Mouse (Mus musculus): ENCODE data around the gene Ikzf2. TPM values are rescaled to one million over a fixed set of nuclear protein-coding genes. Genes with fewer than 3 reads are reported as not detected.

Gene Ikzf2
- polyA plus RNA-seq, 1 experiment = 0.18 TPM

GRCm38 (mm10) chr1:69585546-69585945 lies 101.5 kb downstream of the Ikzf2 start:
- TF ChIP-seq MAX (IDR thresholded peaks at IDR 0.05) = no peak
- no peak for TF ChIP-seq MYOG (IDR thresholded peaks at IDR 0.05; ENCODE audit: control insufficient read depth, extremely low read depth, insufficient read length)
- no peak for TF ChIP-seq CTCF (IDR thresholded peaks at IDR 0.05; ENCODE audit: control insufficient read depth, insufficient read depth, insufficient read length)
- no peak for TF ChIP-seq FOSL1 (IDR thresholded peaks at IDR 0.05; ENCODE audit: insufficient read depth, low read length, poor library complexity, severe bottlenecking)
- TF ChIP-seq USF1 (IDR thresholded peaks at IDR 0.05; ENCODE audit: low read depth) = no peak
- no peak for TF ChIP-seq MYOD1 (IDR thresholded peaks at IDR 0.05; ENCODE audit: control insufficient read depth, insufficient read length, low read depth)
- no peak for TF ChIP-seq CEBPB (IDR thresholded peaks at IDR 0.05; ENCODE audit: low read depth)
- H3K27me3 ChIP-seq (ENCODE audit: control insufficient read depth, insufficient read depth, insufficient read length) = no peaks in the 10 kb centered on the region

GRCm38 (mm10) chr1:69583932-69584659 lies 102.9 kb downstream of the Ikzf2 start:
- H3K79me2 ChIP-seq (ENCODE audit: control insufficient read depth, insufficient read depth) = no peaks in the 10 kb centered on the region
- TF ChIP-seq USF1 (IDR thresholded peaks at IDR 0.05; ENCODE audit: low read depth) (no peak), CEBPB (IDR thresholded peaks at IDR 0.05; ENCODE audit: low read depth) (no peak), MAX (IDR thresholded peaks at IDR 0.05) (no peak), MYOD1 (IDR thresholded peaks at IDR 0.05; ENCODE audit: control insufficient read depth, insufficient read length, low read depth) (no peak), CTCF (IDR thresholded peaks at IDR 0.05; ENCODE audit: control insufficient read depth, insufficient read depth, insufficient read length) (no peak), MYOG (IDR thresholded peaks at IDR 0.05; ENCODE audit: control insufficient read depth, extremely low read depth, insufficient read length) (no peak), FOSL1 (IDR thresholded peaks at IDR 0.05; ENCODE audit: insufficient read depth, low read length, poor library complexity, severe bottlenecking) (no peak)

More at GRCm38 (mm10) chr1:69585546-69585945, 101.5 kb downstream of the Ikzf2 start:
- H3ac ChIP-seq (ENCODE audit: control insufficient read depth, insufficient read length, low read depth) = no peak overlapping the region
- no peaks in the 10 kb centered on the region for H3K36me3 ChIP-seq (ENCODE audit: control insufficient read depth, insufficient read depth)
- H3K79me2 ChIP-seq (ENCODE audit: control insufficient read depth, insufficient read depth) = no peaks in the 10 kb centered on the region
- H3K4me3 ChIP-seq (ENCODE audit: insufficient read depth, poor library complexity, severe bottlenecking) = no peak overlapping the region
- no peaks in the 10 kb centered on the region for H3K79me3 ChIP-seq (ENCODE audit: low read depth)

GRCm38 (mm10) chr1:69578917-69579316 lies 108.1 kb downstream of the Ikzf2 start:
- Histone ChIP-seq H3K36me3 (ENCODE audit: control insufficient read depth, insufficient read depth) (no peaks in the 10 kb centered on the region), H3K79me2 (ENCODE audit: control insufficient read depth, insufficient read depth) (no peaks in the 10 kb centered on the region), H3K27me3 (ENCODE audit: control insufficient read depth, insufficient read depth, insufficient read length) (no peaks in the 10 kb centered on the region), H3K79me3 (ENCODE audit: low read depth) (no peaks in the 10 kb centered on the region), H3ac (ENCODE audit: control insufficient read depth, insufficient read length, low read depth) (no peak overlapping the region), H3K4me3 (ENCODE audit: insufficient read depth, poor library complexity, severe bottlenecking) (no peak overlapping the region)
- no peak for TF ChIP-seq MYOD1 (IDR thresholded peaks at IDR 0.05; ENCODE audit: control insufficient read depth, insufficient read length, low read depth)
- TF ChIP-seq FOSL1 (IDR thresholded peaks at IDR 0.05; ENCODE audit: insufficient read depth, low read length, poor library complexity, severe bottlenecking) = no peak
- TF ChIP-seq USF1 (IDR thresholded peaks at IDR 0.05; ENCODE audit: low read depth) = no peak
- TF ChIP-seq CEBPB (IDR thresholded peaks at IDR 0.05; ENCODE audit: low read depth) = no peak
- no peak for TF ChIP-seq MAX (IDR thresholded peaks at IDR 0.05)
- TF ChIP-seq CTCF (IDR thresholded peaks at IDR 0.05; ENCODE audit: control insufficient read depth, insufficient read depth, insufficient read length) = no peak
- TF ChIP-seq MYOG (IDR thresholded peaks at IDR 0.05; ENCODE audit: control insufficient read depth, extremely low read depth, insufficient read length) = no peak

More at GRCm38 (mm10) chr1:69583932-69584659, 102.9 kb downstream of the Ikzf2 start:
- no peaks in the 10 kb centered on the region for H3K36me3 ChIP-seq (ENCODE audit: control insufficient read depth, insufficient read depth)
- no peaks in the 10 kb centered on the region for H3K79me3 ChIP-seq (ENCODE audit: low read depth)
- no peaks in the 10 kb centered on the region for H3K27me3 ChIP-seq (ENCODE audit: control insufficient read depth, insufficient read depth, insufficient read length)
- no peak overlapping the region for H3ac ChIP-seq (ENCODE audit: control insufficient read depth, insufficient read length, low read depth)
- no peak overlapping the region for H3K4me3 ChIP-seq (ENCODE audit: insufficient read depth, poor library complexity, severe bottlenecking)

- H3K4me3 ChIP-seq (ENCODE audit: insufficient read depth, poor library complexity, severe bottlenecking) = no peak overlapping the region
- H3ac ChIP-seq (ENCODE audit: control insufficient read depth, insufficient read length, low read depth) = no peak overlapping the region
- H3K79me2 ChIP-seq (ENCODE audit: control insufficient read depth, insufficient read depth) = no peaks in the 10 kb centered on the region
- TF ChIP-seq CTCF (IDR thresholded peaks at IDR 0.05; ENCODE audit: control insufficient read depth, insufficient read depth, insufficient read length) = no peak
- no peak for TF ChIP-seq USF1 (IDR thresholded peaks at IDR 0.05; ENCODE audit: low read depth)
- no peak for TF ChIP-seq CEBPB (IDR thresholded peaks at IDR 0.05; ENCODE audit: low read depth)
- no peak for TF ChIP-seq MYOD1 (IDR thresholded peaks at IDR 0.05; ENCODE audit: control insufficient read depth, insufficient read length, low read depth)
- TF ChIP-seq MAX (IDR thresholded peaks at IDR 0.05) = no peak
- no peak for TF ChIP-seq MYOG (IDR thresholded peaks at IDR 0.05; ENCODE audit: control insufficient read depth, extremely low read depth, insufficient read length)
- no peak for TF ChIP-seq FOSL1 (IDR thresholded peaks at IDR 0.05; ENCODE audit: insufficient read depth, low read length, poor library complexity, severe bottlenecking)
- no peaks in the 10 kb centered on the region for H3K36me3 ChIP-seq (ENCODE audit: control insufficient read depth, insufficient read depth)
- no peaks in the 10 kb centered on the region for H3K79me3 ChIP-seq (ENCODE audit: low read depth)
- no peaks in the 10 kb centered on the region for H3K27me3 ChIP-seq (ENCODE audit: control insufficient read depth, insufficient read depth, insufficient read length)
These were observed 127.5 kb downstream of the Ikzf2 start for GRCm38 (mm10) chr1:69559443-69560090.

- no peak for TF ChIP-seq CEBPB (IDR thresholded peaks at IDR 0.05; ENCODE audit: low read depth)
- no peak for TF ChIP-seq MAX (IDR thresholded peaks at IDR 0.05)
- no peak for TF ChIP-seq CTCF (IDR thresholded peaks at IDR 0.05; ENCODE audit: control insufficient read depth, insufficient read depth, insufficient read length)
- no peak for TF ChIP-seq FOSL1 (IDR thresholded peaks at IDR 0.05; ENCODE audit: insufficient read depth, low read length, poor library complexity, severe bottlenecking)
- TF ChIP-seq MYOD1 (IDR thresholded peaks at IDR 0.05; ENCODE audit: control insufficient read depth, insufficient read length, low read depth) = no peak
- TF ChIP-seq USF1 (IDR thresholded peaks at IDR 0.05; ENCODE audit: low read depth) = no peak
- TF ChIP-seq MYOG (IDR thresholded peaks at IDR 0.05; ENCODE audit: control insufficient read depth, extremely low read depth, insufficient read length) = no peak
- H3K4me3 ChIP-seq (ENCODE audit: insufficient read depth, poor library complexity, severe bottlenecking) = no peak overlapping the region
These were observed 131.4 kb downstream of the Ikzf2 start for GRCm38 (mm10) chr1:69555636-69556151.

More at GRCm38 (mm10) chr1:69555636-69556151, 131.4 kb downstream of the Ikzf2 start:
- H3K79me2 ChIP-seq (ENCODE audit: control insufficient read depth, insufficient read depth) = no peaks in the 10 kb centered on the region
- no peak overlapping the region for H3ac ChIP-seq (ENCODE audit: control insufficient read depth, insufficient read length, low read depth)
- no peaks in the 10 kb centered on the region for H3K79me3 ChIP-seq (ENCODE audit: low read depth)
- H3K27me3 ChIP-seq (ENCODE audit: control insufficient read depth, insufficient read depth, insufficient read length) = no peaks in the 10 kb centered on the region
- H3K36me3 ChIP-seq (ENCODE audit: control insufficient read depth, insufficient read depth) = no peaks in the 10 kb centered on the region

Data from C2C12 (cell line).